Mouse (Mus musculus) hindbrain, embryonic 13.5 days (tissue): ENCODE data around the gene Dpm1. TPM values are rescaled to one million over a fixed set of nuclear protein-coding genes. Genes with fewer than 3 reads are reported as not detected.

Experiments used
- microRNA-seq: library from miRNA; unstranded; fragments of <30 nt; microRNA quantifications from one replicate; pipeline ENCODE4, GENCODE M21; 2016
- polyA plus RNA-seq: library from polyadenylated mRNA; unstranded; fragments of >200 nt; fragmentation: Nextera tagmentation; extraction: Ambion mirVana; gene quantifications from 2 replicates; pipeline ENCODE4 v1.2.1, GENCODE M21; 2015

Gene Dpm1
- polyA plus RNA-seq, 1 experiment from 2014 or later, result 71.3 TPM

Small RNA genes within 50 kb of the gene (microRNA-seq; reads per million reads assigned to microRNA genes)
- not detected for gene Gm24561

Other genes starting within 250 kb of the Dpm1 start
- gene Ripor3, start 220.0 kb downstream of the Dpm1 start, polyA plus RNA-seq, result 0.26 and 0.31 TPM in 2 replicates
- 7.5 and 7.9 TPM in 2 replicates for gene Pard6b, start 149.6 kb downstream of the Dpm1 start, polyA plus RNA-seq
- 3.1 and 3.5 TPM in 2 replicates for gene Adnp, start 23.5 kb downstream of the Dpm1 start, polyA plus RNA-seq
- 23.1 and 25.4 TPM in 2 replicates for gene Gm20716, start 227 bp downstream of the Dpm1 start, polyA plus RNA-seq
- gene Mocs3, start within 50 bp of the Dpm1 start, polyA plus RNA-seq, result 7.0 and 7.7 TPM in 2 replicates
- gene Kcng1, start 51.1 kb upstream of the Dpm1 start, polyA plus RNA-seq, result 0.99 and 1.1 TPM in 2 replicates